Mouse (Mus musculus) c-Kit-positive CD71-positive TER-119-negative erythroid progenitor cells, embryonic 14.5 days (primary cell): Measurements from ENCODE around the gene Milr1.
A peak's percentile ranks its signal among the peaks of the same experiment; 100 is the strongest.
"Not testable (repeated sequence)": the region's sequence is repeated elsewhere in the genome, so short reads cannot be mapped to it uniquely, and the experiment has no call there.

Experiments
- DNase-seq: peaks from one replicate; pipeline ENCODE4 v3.0.0-alpha.2; 2013; ENCODE audit warnings: low read depth

The Milr1 gene

GRCm38 (mm10) chr11:106751039-106752018, at the start of gene Milr1:
Gene Milr1, plus strand, starts transcription at chr11:106751226.
- no peak for DNase-seq

DNA sequence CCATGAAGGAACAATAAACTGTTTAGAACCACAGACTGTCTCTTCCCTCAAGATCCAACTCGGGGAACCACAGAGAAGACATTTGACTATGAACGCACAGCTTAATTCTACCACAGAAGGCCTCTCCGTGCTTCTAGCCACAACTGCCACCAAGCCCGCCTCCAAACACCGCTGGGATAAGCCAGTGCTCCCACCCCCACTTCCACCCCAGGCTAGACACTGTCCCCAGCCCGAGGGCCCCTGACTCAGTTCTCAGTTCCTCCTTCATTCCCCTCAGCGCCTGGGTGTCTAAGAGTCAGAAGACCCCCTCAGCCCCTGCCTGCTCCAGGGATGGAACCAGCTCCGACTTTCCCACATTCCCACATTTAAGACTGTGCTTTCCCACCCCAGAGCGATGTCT, 49.4 kb upstream of the Milr1 start:
- DNase-seq: no peak

GRCm38 (mm10) chr11:106702584-106702983, 48.4 kb upstream of the Milr1 start:
- no peak for DNase-seq

- DNase-seq: no peak
Observed at GRCm38 (mm10) chr11:106703931-106704330, 47.1 kb upstream of the Milr1 start.

- no peak for DNase-seq
Observed at GRCm38 (mm10) chr11:106704399-106705111, 46.5 kb upstream of the Milr1 start.

GRCm38 (mm10) chr11:106706212-106706611, 44.8 kb upstream of the Milr1 start:
- DNase-seq: no peak

GRCm38 (mm10) chr11:106707085-106707484, 43.9 kb upstream of the Milr1 start:
- no peak for DNase-seq

GRCm38 (mm10) chr11:106707866-106708265, 43.2 kb upstream of the Milr1 start:
- no peak for DNase-seq

DNA sequence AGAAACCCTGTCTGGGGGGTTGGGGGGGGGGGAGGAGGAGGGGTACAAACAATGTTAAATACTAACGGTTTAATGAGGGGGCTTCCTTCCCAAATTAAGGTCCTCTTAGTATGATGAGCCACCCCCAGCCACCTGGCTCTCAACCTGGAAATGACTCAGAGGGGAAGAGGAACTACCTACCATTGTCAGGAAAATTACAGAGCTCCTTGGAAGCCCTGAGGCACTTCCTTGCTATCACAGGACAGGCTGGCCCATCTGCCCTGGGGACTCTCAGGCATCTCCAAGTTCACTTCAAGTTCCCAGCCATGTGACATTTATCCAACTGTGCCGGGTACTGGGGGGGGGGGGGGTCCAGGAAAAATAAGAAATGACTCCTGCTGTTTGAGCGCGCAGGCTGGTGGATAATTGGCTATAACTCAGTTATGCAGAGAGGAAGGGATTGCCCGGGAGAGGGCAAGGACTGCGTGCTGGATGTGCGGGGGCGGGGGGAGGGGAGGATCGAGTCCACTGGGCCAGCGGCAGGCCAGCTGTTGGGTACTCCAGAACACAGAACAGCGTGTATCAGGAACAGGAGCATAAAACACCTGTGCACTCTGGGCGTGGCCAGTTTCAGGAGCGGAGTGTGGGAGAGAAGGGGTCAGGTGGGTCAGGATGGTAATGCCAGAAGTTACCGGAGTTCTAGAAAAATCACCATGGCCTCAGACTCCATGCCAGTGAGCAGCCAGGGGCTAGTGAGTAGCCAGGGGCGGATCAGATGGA, 41.6 kb upstream of the Milr1 start:
- no peak for DNase-seq

- DNase-seq: no peak
Observed at GRCm38 (mm10) chr11:106710789-106711188, 40.2 kb upstream of the Milr1 start.

DNA sequence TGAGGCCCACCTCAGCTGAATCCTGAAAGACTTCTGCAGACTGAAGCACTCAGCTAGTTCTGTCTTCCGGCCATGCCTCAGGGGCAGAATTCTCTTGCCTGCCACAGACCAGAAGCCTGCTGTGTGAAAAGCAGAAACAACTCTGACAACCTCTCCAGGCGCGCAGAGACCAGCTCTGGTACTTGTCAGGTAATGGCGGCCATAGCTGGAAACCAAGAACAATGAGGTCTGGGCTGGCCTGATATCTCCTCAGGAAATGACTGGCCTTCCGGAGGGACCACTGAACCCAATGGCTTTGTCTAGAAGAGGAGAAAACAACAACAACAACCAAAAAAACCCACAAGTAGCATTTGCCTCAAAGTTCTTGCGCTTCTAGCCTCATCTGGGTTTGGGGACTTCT, 36.0 kb upstream of the Milr1 start:
- no peak for DNase-seq

DNA sequence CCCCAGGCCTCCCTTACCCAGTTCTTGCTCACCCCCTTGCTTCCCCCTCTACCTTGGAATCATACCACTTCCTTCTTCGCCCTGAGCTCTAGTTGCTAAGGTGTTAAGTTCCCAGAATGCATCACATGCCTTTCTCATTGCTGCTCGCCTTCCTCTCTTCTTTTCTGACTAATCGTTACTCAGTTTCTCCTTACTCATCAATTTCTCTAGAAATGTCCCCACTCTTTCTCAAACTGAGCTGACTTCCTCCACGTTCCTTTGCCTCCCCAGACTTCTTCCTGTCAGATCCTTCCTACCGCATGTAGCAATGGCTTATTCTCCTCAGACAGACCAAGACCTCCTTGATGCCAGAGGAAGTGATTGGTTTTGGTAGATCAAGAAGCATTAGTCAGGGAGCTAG, 34.5 kb upstream of the Milr1 start:
- no peak for DNase-seq

DNA sequence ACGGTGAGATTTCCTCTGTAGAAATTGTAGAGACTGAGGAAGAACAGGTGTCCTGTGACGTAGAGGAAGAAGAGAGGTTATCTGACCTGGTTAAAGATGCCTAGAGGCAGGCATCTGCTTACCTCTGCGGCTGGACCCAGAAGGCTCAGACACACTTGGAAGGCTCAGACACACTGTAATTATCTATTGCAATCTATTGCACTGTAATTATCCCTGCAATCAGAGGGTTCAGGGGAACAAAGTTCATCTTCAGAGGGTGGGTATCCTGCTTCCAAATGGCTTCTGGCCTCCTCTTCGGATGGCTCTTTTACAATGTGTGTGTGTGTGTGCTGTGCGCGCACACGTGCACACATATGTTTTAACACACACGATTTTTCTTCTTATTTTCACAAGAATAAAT, 30.6 kb upstream of the Milr1 start:
- DNase-seq: no peak

GRCm38 (mm10) chr11:106722831-106723361, 28.1 kb upstream of the Milr1 start:
- peak; percentile 20 for DNase-seq

- no peak for DNase-seq
Observed at GRCm38 (mm10) chr11:106723611-106724125, 27.4 kb upstream of the Milr1 start.

- no peak for DNase-seq
Observed at GRCm38 (mm10) chr11:106724176-106724915, 26.7 kb upstream of the Milr1 start.

DNA sequence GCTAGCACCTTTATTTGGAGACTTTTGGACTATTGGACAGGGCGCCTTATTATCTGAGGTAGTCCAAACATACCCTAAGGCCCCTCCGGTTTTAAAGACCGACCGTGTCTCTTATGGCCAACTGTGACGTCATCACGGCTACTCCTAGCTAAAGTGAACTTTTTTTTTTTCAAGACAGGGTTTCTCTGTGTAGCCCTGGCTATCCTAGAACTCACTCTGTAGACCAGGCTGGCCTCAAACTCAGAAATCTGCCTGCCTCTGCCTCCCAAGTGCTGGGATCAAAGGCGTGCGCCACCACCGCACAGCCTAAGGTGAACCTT, 26.1 kb upstream of the Milr1 start:
- DNase-seq: not testable (repeated sequence)

- no peak for DNase-seq
Observed at GRCm38 (mm10) chr11:106727967-106728366, 23.1 kb upstream of the Milr1 start.

- peak; percentile 43 for DNase-seq
Observed at GRCm38 (mm10) chr11:106728402-106729366, 22.3 kb upstream of the Milr1 start.

DNA sequence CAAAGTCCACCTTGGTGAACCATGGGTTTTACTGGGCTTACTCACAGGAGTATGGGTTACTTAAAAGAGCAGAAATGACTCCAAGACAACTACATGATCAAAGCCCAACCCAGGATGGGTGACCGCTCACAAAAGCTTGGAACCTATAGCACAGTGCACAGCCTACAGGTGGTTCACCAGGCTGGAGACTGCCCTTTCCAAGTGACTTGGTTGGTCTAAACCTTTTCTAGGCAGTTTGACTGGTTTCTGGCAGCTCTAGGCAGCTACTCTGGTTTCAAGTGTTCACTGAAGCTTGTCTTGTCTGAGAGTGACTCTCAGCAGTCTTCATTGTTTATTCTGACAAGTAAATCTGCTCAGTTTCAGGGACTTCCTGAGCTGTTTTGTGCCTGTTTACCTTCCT, 21.4 kb upstream of the Milr1 start:
- no peak for DNase-seq
